In genomic region chr11:105291681-105292123, GRCm38 (mm10) we compare ENCODE assay signal across 8 mouse cellular contexts. TPM values are rescaled to one million over a fixed set of nuclear protein-coding genes. Genes with fewer than 3 reads are reported as not detected.
DNase-seq lines count a peak whose midpoint lies in the region; ATAC-seq and TF ChIP-seq lines count a peak whose summit lies in the region.

No protein-coding gene starts in this region.

- H3K9ac ChIP-seq in midbrain, postnatal 0 days (replicated peaks; ENCODE audit: low read length, poor library complexity, severe bottlenecking), result no peak overlapping the region

- WGBS in midbrain, postnatal 0 days, result 7% methylated on average over 10 of the region's 10 CpGs

- H3K4me1 ChIP-seq in midbrain, postnatal 0 days (ENCODE audit: insufficient read depth, low read length), result 0 out of 2 replicates have a peak, but pooled peaks cover 6% of the 10 kb centered on the region

- 0 out of 2 replicates have a peak, but pooled peaks cover 10% of the 10 kb centered on the region for H3K27me3 ChIP-seq in midbrain, postnatal 0 days (ENCODE audit: insufficient read depth, low read length)

- no peak for TF ChIP-seq CTCF in midbrain, postnatal 0 days (IDR thresholded peaks at IDR 0.05)

- H3K4me3 ChIP-seq in midbrain, postnatal 0 days (ENCODE audit: low read depth, low read length), result peak overlapping the region; percentile 53

- H3K4me2 ChIP-seq in midbrain, postnatal 0 days (ENCODE audit: low read depth, low read length, poor library complexity, severe bottlenecking), result peak overlapping the region; percentile 99

- 0 out of 2 replicates have a peak, but pooled peaks have one; percentile 1 for ATAC-seq in midbrain, postnatal 0 days (ENCODE audit: low FRiP score)

- peak; percentile 42 for DNase-seq in ES-CJ7 (ENCODE audit: low read depth, low spot score)
- DNase-seq in embryo, embryonic 10 days (ENCODE audit: low spot score), result peak; percentile 82
- peak; percentile 72 to 78 for DNase-seq in heart, adult 9 months (ENCODE audit: low spot score in 2 of 2)
- peak; percentile 30 to 34 for DNase-seq in kidney, postnatal 36 days
- DNase-seq in midbrain, postnatal 0 days (ENCODE audit: low spot score), result no peak
- DNase-seq in layer of hippocampus, postnatal 25 days (ENCODE audit: extremely low spot score in 1 of 2, low spot score in 1 of 2), result no peak
- no peak for DNase-seq in adrenal gland, adult 8-10 months
- DNase-seq in adrenal gland, postnatal 25 days, result no peak

- no peaks in the 10 kb centered on the region for H3K9me3 ChIP-seq in midbrain, postnatal 0 days (ENCODE audit: low read length)

- H3K27ac ChIP-seq in midbrain, postnatal 0 days (ENCODE audit: low read depth, low read length), result no peak overlapping the region

- H3K36me3 ChIP-seq in midbrain, postnatal 0 days (ENCODE audit: insufficient read depth, low read length), result no peaks in the 10 kb centered on the region

RNA-seq across cellular contexts. Expression of gene Mrc2, which starts 0.7 kb away (rescaled TPM):
- total RNA-seq in midbrain, postnatal 0 days (2014; rRNA removed), result 16.8 and 20.5 TPM in 2 replicates
- polyA plus RNA-seq in midbrain, postnatal 0 days (2015; fragmentation: Nextera tagmentation; extraction: Ambion mirVana), result 3.4 TPM in 2 replicates
- 1 to 10 TPM; 3.7 to 5.0 TPM for total RNA-seq in layer of hippocampus, postnatal 25 days (2021)
- total RNA-seq in adrenal gland, adult 8-10 months (2022), result 10 to 100 TPM; 15.4 to 31.1 (median 22.2) TPM
- total RNA-seq in adrenal gland, postnatal 25 days (2021), result 21.3 and 21.7 TPM in 2 replicates

Comparison
In these comparisons a context has a peak if more than half of its experiments do, and no peak if none do; other contexts are left out.
1. DNase-seq: peak in ES-CJ7 (single experiment), embryo, embryonic 10 days (single experiment), heart, adult 9 months (2 of 2) and kidney, postnatal 36 days (2 of 2); none in midbrain, postnatal 0 days (single experiment), layer of hippocampus, postnatal 25 days (0 of 2), adrenal gland, adult 8-10 months (single experiment) and adrenal gland, postnatal 25 days (single experiment).